Mouse (Mus musculus): Measurements from ENCODE around the gene Akap10. TPM values are rescaled to one million over a fixed set of nuclear protein-coding genes. Genes with fewer than 3 reads are reported as not detected.

Gene Akap10
- polyA plus RNA-seq, 1 experiment from 2014 or later: 6.8 TPM

DNA sequence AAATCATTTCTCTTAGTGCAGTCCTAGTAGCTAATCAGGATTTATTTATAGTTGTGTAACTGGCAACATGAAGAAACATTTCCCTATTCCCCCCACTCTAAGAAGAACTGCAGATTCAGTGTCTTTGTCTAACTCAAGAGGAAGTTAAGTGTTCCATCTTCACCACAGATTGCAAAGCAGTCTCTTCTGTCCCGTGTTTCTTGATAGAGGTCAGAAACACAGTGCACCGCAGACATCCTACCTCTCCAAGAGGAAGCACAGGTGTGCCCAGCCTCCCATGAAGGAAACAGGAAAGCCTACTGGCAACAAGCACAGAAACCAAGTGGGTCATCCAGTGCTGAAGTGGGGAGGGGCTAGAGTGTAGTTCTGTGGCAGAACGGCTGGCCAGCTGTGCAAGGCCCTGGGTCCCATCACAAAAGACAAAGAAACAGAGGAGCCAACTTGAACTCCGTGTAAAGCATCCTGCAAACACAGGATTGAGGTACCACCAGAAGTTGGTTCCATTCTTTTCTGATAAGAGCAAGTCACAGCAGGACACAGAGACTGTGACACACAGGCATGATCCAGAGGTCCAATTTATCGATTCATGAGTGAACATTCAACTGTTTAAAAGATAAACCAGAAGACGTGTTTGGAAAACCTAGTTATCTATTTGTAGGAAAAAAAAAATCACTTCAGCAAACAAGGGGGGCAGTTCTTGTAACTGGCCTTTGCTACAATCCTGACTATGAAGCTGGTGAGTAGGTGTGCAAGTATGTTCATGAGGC, 68.1 kb downstream of the Akap10 start:
- Histone ChIP-seq H3K9ac (ENCODE audit: low read depth, low read length) (no peak overlapping the region), H3K27me3 (replicated peaks; ENCODE audit: control insufficient read depth, insufficient read depth, low read length) (no peaks in the 10 kb centered on the region), H3K36me3 (ENCODE audit: control insufficient read depth, insufficient read depth) (peaks cover 4% of the 10 kb centered on the region; the same call in 1 of the 2 replicates), H3K27ac (ENCODE audit: low read depth, low read length) (no peak overlapping the region; the same call in 1 of the 2 replicates), H3K9me3 (ENCODE audit: control insufficient read depth) (no peaks in the 10 kb centered on the region), H3K4me2 (replicated peaks; ENCODE audit: low read depth) (no peak overlapping the region), H3K4me1 (replicated peaks; ENCODE audit: control insufficient read depth, insufficient read depth, low read length) (no peaks in the 10 kb centered on the region), H3K4me3 (ENCODE audit: low read depth, low read length) (no peak overlapping the region)
- TF ChIP-seq CTCF (IDR thresholded peaks at IDR 0.05; ENCODE audit: low read depth): no peak
- WGBS: 54% methylated on average over 6 of the region's 6 CpGs
- no peak for ATAC-seq

DNA sequence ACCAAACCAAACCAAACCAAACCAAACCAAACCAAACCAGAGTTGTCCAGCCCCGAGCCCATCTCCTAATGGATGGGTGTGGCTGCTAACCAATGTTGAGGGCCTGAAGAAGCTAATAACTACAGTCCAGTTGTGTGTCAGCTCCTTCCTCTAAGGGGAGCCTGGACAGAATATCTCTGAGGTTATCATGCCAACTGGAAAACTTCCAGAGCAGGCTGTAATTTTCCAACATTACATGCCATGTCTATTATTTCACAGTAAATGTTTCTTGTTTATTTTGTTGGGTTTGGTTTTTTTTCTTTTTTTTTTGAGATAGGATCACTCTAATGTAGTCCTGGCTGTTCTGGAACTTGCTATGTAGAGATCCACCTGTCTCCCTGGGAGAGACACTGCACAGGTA, 70.7 kb downstream of the Akap10 start:
- Histone ChIP-seq H3K4me2 (replicated peaks; ENCODE audit: low read depth) (no peak overlapping the region), H3K27me3 (replicated peaks; ENCODE audit: control insufficient read depth, insufficient read depth, low read length) (no peaks in the 10 kb centered on the region), H3K27ac (ENCODE audit: low read depth, low read length) (no peak overlapping the region), H3K4me1 (replicated peaks; ENCODE audit: control insufficient read depth, insufficient read depth, low read length) (no peaks in the 10 kb centered on the region), H3K9me3 (ENCODE audit: control insufficient read depth) (no peaks in the 10 kb centered on the region), H3K36me3 (ENCODE audit: control insufficient read depth, insufficient read depth) (no peaks in the 10 kb centered on the region), H3K9ac (ENCODE audit: low read depth, low read length) (no peak overlapping the region), H3K4me3 (ENCODE audit: low read depth, low read length) (no peak overlapping the region)
- no peak for TF ChIP-seq CTCF (IDR thresholded peaks at IDR 0.05; ENCODE audit: low read depth)
- no peak for ATAC-seq
- 62% methylated on average over 1 of the region's 1 CpGs for WGBS

GRCm38 (mm10) chr11:61855539-61855938, 74.5 kb downstream of the Akap10 start:
- no peaks in the 10 kb centered on the region for H3K36me3 ChIP-seq (ENCODE audit: control insufficient read depth, insufficient read depth)
- H3K4me3 ChIP-seq (ENCODE audit: low read depth, low read length): peak overlapping the region; percentile 67
- no peak for TF ChIP-seq CTCF (IDR thresholded peaks at IDR 0.05; ENCODE audit: low read depth)
- WGBS: 46% methylated on average over 6 of the region's 6 CpGs
- no peak overlapping the region for H3K27ac ChIP-seq (ENCODE audit: low read depth, low read length)
- ATAC-seq: no peak
- no peaks in the 10 kb centered on the region for H3K4me1 ChIP-seq (replicated peaks; ENCODE audit: control insufficient read depth, insufficient read depth, low read length)
- no peaks in the 10 kb centered on the region for H3K9me3 ChIP-seq (ENCODE audit: control insufficient read depth)
- H3K4me2 ChIP-seq (replicated peaks; ENCODE audit: low read depth): peak overlapping the region; percentile 89
- H3K9ac ChIP-seq (ENCODE audit: low read depth, low read length): peak overlapping the region; percentile 95
- no peaks in the 10 kb centered on the region for H3K27me3 ChIP-seq (replicated peaks; ENCODE audit: control insufficient read depth, insufficient read depth, low read length)

GRCm38 (mm10) chr11:61854988-61855411, 75.1 kb downstream of the Akap10 start, which contains the start of gene Ulk2:
Ulk2 (minus strand) TSS chr11:61855073.
- Histone ChIP-seq H3K36me3 (ENCODE audit: control insufficient read depth, insufficient read depth) (no peaks in the 10 kb centered on the region), H3K4me2 (replicated peaks; ENCODE audit: low read depth) (peak within 1 kb of the TSS; percentile 89), H3K4me1 (replicated peaks; ENCODE audit: control insufficient read depth, insufficient read depth, low read length) (no peaks in the 10 kb centered on the region), H3K9me3 (ENCODE audit: control insufficient read depth) (no peaks in the 10 kb centered on the region), H3K4me3 (ENCODE audit: low read depth, low read length) (peak within 1 kb of the TSS; percentile 67), H3K27me3 (replicated peaks; ENCODE audit: control insufficient read depth, insufficient read depth, low read length) (no peaks in the 10 kb centered on the region), H3K27ac (ENCODE audit: low read depth, low read length) (peak within 1 kb of the TSS; percentile 87), H3K9ac (ENCODE audit: low read depth, low read length) (peak within 1 kb of the TSS; percentile 95)
- 0 out of 2 replicates have a peak, but pooled peaks have one; percentile 24 for TF ChIP-seq CTCF (IDR thresholded peaks at IDR 0.05; ENCODE audit: low read depth)
- peak; percentile 90 for ATAC-seq
- WGBS: under 1% methylated on average over 57 of the region's 58 CpGs

- peak overlapping the region; percentile 89 for H3K4me2 ChIP-seq (replicated peaks; ENCODE audit: low read depth)
- H3K9me3 ChIP-seq (ENCODE audit: control insufficient read depth): no peaks in the 10 kb centered on the region
- ATAC-seq: peak; percentile 71
- peak overlapping the region; percentile 67 for H3K4me3 ChIP-seq (ENCODE audit: low read depth, low read length)
- H3K27ac ChIP-seq (ENCODE audit: low read depth, low read length): peak overlapping the region; percentile 87
- WGBS: 0% methylated on average over 77 of the region's 87 CpGs
- H3K27me3 ChIP-seq (replicated peaks; ENCODE audit: control insufficient read depth, insufficient read depth, low read length): no peaks in the 10 kb centered on the region
- no peaks in the 10 kb centered on the region for H3K36me3 ChIP-seq (ENCODE audit: control insufficient read depth, insufficient read depth)
- peak overlapping the region; percentile 95 for H3K9ac ChIP-seq (ENCODE audit: low read depth, low read length)
- TF ChIP-seq CTCF (IDR thresholded peaks at IDR 0.05; ENCODE audit: low read depth): peak; percentile 73
- no peaks in the 10 kb centered on the region for H3K4me1 ChIP-seq (replicated peaks; ENCODE audit: control insufficient read depth, insufficient read depth, low read length)
Measured at GRCm38 (mm10) chr11:61854211-61854987, 75.7 kb downstream of the Akap10 start.

GRCm38 (mm10) chr11:61853659-61854058, 76.4 kb downstream of the Akap10 start:
- H3K9ac ChIP-seq (ENCODE audit: low read depth, low read length): 0 out of 2 replicates have a peak overlapping the region, but pooled peaks have one; percentile 95
- H3K4me3 ChIP-seq (ENCODE audit: low read depth, low read length): peak overlapping the region; percentile 67
- H3K27me3 ChIP-seq (replicated peaks; ENCODE audit: control insufficient read depth, insufficient read depth, low read length): no peaks in the 10 kb centered on the region
- no peak for TF ChIP-seq CTCF (IDR thresholded peaks at IDR 0.05; ENCODE audit: low read depth)
- no peaks in the 10 kb centered on the region for H3K4me1 ChIP-seq (replicated peaks; ENCODE audit: control insufficient read depth, insufficient read depth, low read length)
- peak overlapping the region; percentile 89 for H3K4me2 ChIP-seq (replicated peaks; ENCODE audit: low read depth)
- ATAC-seq: no peak
- no peaks in the 10 kb centered on the region for H3K36me3 ChIP-seq (ENCODE audit: control insufficient read depth, insufficient read depth)
- WGBS: 19% methylated on average over 5 of the region's 5 CpGs
- H3K27ac ChIP-seq (ENCODE audit: low read depth, low read length): no peak overlapping the region
- H3K9me3 ChIP-seq (ENCODE audit: control insufficient read depth): no peaks in the 10 kb centered on the region

All from intestine, postnatal 0 days (tissue).